Mouse (Mus musculus) olfactory bulb, adult 2 months (tissue): Measurements from ENCODE around the gene St6gal1.

ENCODE experiments used
- CTCF ChIP-seq: fragments of 200-500 bp; IDR thresholded peaks from 2 replicates; pipeline ENCODE4 v1.5.1; 2012; ENCODE audit warnings: low read depth, mild to moderate bottlenecking, low read length, moderate library complexity; ENCODE audit not compliant: insufficient read depth
- POLR2A ChIP-seq: fragments of 200-500 bp; IDR thresholded peaks from 2 replicates; pipeline ENCODE4 v1.6.1; 2012; ENCODE audit warnings: mild to moderate bottlenecking, low read depth, low read length, moderate library complexity; ENCODE audit not compliant: insufficient read depth

DNA sequence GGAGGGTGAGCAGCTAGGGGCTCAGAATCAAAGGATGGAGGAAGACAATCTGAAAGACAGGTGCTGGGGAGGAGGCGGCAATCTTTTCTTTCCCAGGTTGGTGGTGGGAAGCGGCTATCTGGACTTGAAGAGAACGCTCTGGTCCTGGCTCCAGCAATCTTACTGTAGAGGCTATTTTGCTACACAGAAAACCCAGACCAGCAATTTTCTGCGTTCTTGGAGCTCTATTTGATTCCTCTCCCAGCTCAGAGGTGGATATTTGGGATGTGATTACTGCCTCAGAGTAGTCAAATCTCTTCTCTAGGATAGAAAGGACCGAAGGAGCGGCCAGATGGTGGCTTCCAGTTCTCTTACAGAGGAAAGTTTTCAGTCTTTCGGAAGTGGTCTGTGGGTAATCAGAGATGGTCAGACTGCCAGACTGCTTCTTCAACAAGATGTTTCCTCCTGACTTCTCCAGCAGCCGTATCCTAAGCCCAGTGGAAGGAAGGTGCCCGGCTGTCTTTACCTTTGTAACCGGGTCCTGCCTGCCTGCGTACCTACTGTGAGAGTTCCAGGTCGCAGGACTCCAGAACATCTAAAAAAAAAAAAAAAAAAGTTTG lies 570 bp upstream of the St6gal1 start:
- no peak for TF ChIP-seq CTCF
- TF ChIP-seq POLR2A, result no peak
